Mouse (Mus musculus) limb, embryonic 11.5 days (tissue): ENCODE measurements around the gene 2010300C02Rik. TPM values are rescaled to one million over a fixed set of nuclear protein-coding genes. Genes with fewer than 3 reads are reported as not detected.
A peak's percentile ranks its signal among the peaks of the same experiment; 100 is the strongest.

Experiments
- ATAC-seq: fragments of 200-750 bp; cut with Nextera tagmentation; 2 replicates; pipeline ENCODE4 v1.8.0; 2017; ENCODE audit warnings: low read depth; ENCODE audit not compliant: insufficient number of reproducible peaks, low FRiP score, low TSS enrichment
- DNase-seq: peaks from one replicate; pipeline ENCODE4 v3.0.0-alpha.2; 2015; ENCODE audit warnings: low spot score
- H3K27ac ChIP-seq: fragments of 300-500 bp; sonication (generic); replicated peaks from 2 replicates; pipeline ENCODE4 v1.5.1; 2014; ENCODE audit warnings: low read depth, mild to moderate bottlenecking, low read length
- H3K27me3 ChIP-seq: fragments of 300-500 bp; sonication (generic); 2 replicates; pipeline ENCODE4 v1.6.1; 2014; ENCODE audit warnings: mild to moderate bottlenecking, low read length, mixed read lengths; ENCODE audit not compliant: control insufficient read depth, insufficient read depth
- H3K36me3 ChIP-seq: fragments of 300-500 bp; sonication (generic); 2 replicates; pipeline ENCODE4 v1.6.1; 2014; ENCODE audit warnings: mild to moderate bottlenecking, low read length, moderate library complexity, mixed read lengths; ENCODE audit not compliant: control insufficient read depth, insufficient read depth
- H3K4me1 ChIP-seq: fragments of 300-500 bp; sonication (generic); 2 replicates; pipeline ENCODE4 v1.6.1; 2014; ENCODE audit warnings: low read length, mixed read lengths; ENCODE audit not compliant: control insufficient read depth, insufficient read depth
- H3K4me2 ChIP-seq: fragments of 300-500 bp; sonication (generic); 2 replicates; pipeline ENCODE4 v1.6.1; 2014; ENCODE audit warnings: low read depth, mild to moderate bottlenecking, moderate library complexity; ENCODE audit not compliant: severe bottlenecking
- H3K4me3 ChIP-seq: fragments of 300-500 bp; sonication (generic); 2 replicates; pipeline ENCODE4 v1.5.1; 2014; ENCODE audit warnings: low read depth, low read length
- H3K9ac ChIP-seq: fragments of 300-500 bp; sonication (generic); 2 replicates; pipeline ENCODE4 v1.6.1; 2014; ENCODE audit warnings: mild to moderate bottlenecking, low read length
- H3K9me3 ChIP-seq: fragments of 300-500 bp; sonication (generic); 2 replicates; pipeline ENCODE4 v1.6.1; 2016; ENCODE audit warnings: low read length; ENCODE audit not compliant: control insufficient read depth
- WGBS: fragments of 180-500 bp; shearing (Covaris S2); extraction: QIAGEN DNeasy Blood & Tissue Kit; methylation state at CpG from one replicate; pipeline ENCODE4 v1.1.7; 2014; 5-methylcytosine and 5-hydroxymethylcytosine counted together
- polyA plus RNA-seq: library from polyadenylated mRNA; unstranded; fragments of >200 nt; fragmentation: Nextera tagmentation; extraction: Ambion mirVana; gene quantifications from 2 replicates; pipeline ENCODE4 v1.2.1, GENCODE M21; 2014

Gene 2010300C02Rik
- polyA plus RNA-seq, 1 experiment from 2014 or later = 0.89 TPM

DNA sequence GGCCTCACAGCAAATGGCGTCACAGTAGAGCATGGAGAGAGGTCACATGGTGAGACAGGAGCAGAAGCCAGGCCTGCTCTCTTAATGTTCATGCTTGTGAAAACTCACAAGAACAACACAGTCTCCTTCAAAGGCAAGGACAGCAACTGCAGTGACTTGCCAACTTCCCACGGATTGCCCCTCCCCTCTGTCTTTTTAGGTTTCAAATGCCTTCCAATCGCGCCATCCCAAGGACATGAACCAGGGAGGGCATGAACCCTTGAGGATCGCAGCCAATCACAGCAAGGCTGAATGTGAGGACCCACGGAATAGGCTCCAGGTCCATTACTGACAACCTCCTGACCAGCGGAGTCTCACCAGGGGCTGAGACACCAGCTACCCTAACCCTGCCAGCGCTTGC, 31.5 kb downstream of the 2010300C02Rik start:
- H3K4me2 ChIP-seq = no peak overlapping the region
- H3K9me3 ChIP-seq = no peaks in the 10 kb centered on the region
- DNase-seq (no peak), ATAC-seq (no peak)
- no peak overlapping the region for H3K9ac ChIP-seq
- no peaks in the 10 kb centered on the region for H3K4me1 ChIP-seq
- no peak overlapping the region for H3K27ac ChIP-seq
- 51% methylated on average over 8 of the region's 8 CpGs for WGBS
- H3K36me3 ChIP-seq = no peaks in the 10 kb centered on the region
- no peak overlapping the region for H3K4me3 ChIP-seq
- H3K27me3 ChIP-seq = no peaks in the 10 kb centered on the region

DNA sequence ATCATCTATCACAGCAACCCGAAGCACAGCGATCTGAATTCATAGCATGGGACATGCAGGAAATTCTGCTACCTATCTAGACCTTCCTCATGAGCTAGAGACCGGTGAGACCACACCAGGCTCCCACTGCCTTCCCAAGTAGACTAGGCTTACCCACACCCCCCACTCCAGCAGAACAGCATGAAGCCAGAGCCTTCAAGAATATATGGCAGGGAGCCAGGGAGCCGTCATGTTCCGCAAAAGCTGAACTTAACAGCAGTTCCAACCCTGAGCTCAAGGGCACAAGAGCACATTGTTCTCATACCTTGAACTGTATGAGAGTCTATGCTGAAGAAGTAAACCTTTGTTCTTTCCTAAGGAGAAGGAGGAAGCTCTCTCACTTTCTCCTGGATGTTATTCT, 32.4 kb downstream of the 2010300C02Rik start:
- ATAC-seq = no peak

DNA sequence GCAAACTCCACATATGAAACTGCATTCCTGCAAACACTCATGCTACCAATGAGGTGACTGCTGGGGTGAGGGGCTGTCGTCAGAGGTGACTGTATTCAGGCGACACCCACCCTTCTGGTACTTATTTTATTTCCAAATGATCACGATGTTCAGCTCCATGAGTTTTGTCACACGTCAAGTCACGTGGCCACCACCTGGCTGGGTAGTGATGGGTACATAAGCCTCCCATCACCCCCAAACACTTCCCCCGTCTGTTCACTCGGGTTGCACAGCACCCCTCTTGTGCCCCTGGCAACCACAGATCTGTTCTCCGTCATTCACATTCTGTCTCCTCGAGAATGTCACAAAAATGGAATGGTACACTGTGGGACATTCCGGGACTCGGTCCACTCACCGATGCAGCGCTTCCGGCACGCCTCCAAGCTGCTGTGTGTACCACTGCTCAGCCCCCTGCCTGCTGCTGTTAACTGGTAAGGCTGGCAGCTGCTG, 32.9 kb downstream of the 2010300C02Rik start:
- Histone ChIP-seq H3K9ac (no peak overlapping the region), H3K4me3 (no peak overlapping the region), H3K4me1 (no peaks in the 10 kb centered on the region), H3K9me3 (no peaks in the 10 kb centered on the region), H3K27me3 (no peaks in the 10 kb centered on the region), H3K4me2 (no peak overlapping the region), H3K27ac (no peak overlapping the region), H3K36me3 (no peaks in the 10 kb centered on the region)
- DNase-seq (no peak), ATAC-seq (no peak)
- 87% methylated on average over 15 of the region's 15 CpGs for WGBS

More for the DNA sequence above, 32.4 kb downstream of the 2010300C02Rik start:
- WGBS = 77% methylated on average over 5 of the region's 5 CpGs
- Histone ChIP-seq H3K9me3 (no peaks in the 10 kb centered on the region), H3K27me3 (no peaks in the 10 kb centered on the region), H3K4me3 (no peak overlapping the region), H3K4me2 (no peak overlapping the region), H3K9ac (no peak overlapping the region), H3K4me1 (no peaks in the 10 kb centered on the region), H3K27ac (no peak overlapping the region), H3K36me3 (no peaks in the 10 kb centered on the region)
- no peak for DNase-seq

DNA sequence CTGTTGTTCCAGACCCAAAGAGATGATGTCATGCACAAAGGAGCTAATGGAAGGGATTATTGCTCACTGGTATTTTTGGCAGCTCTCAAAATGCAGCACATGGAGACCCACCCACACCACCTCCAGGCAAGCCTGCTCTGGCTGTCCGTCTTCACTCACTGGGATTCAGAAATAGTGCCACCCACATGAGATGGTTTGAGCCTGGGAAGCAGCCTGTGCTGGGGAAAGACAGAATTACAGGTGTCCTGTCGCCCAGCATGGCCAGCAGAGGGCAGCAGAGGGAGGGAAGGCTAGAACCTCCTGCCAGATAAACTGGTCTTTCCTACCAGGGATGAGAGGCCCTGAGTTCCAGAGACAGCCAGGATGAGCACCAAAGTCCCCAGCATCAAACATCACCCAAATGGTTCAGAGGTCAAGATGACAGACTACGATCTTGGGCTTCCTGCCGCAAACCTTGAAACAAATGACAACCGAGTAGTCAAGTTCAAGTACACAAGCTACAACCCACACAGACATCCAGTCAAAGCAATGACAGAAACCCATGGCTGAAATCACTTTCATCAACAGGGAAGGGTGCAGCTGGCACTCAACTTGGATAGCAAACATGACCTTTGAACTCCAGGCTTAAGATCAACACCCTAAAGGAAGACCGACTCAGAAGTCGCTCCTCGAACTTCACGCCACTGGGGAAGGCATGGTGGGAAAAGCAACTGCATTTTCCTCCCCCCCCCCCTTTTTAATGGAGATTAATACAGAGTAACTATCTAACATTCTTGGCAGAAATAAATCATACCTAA, 41.4 kb downstream of the 2010300C02Rik start:
- Histone ChIP-seq H3K27me3 (no peaks in the 10 kb centered on the region), H3K9me3 (no peaks in the 10 kb centered on the region), H3K4me3 (no peak overlapping the region), H3K4me2 (no peak overlapping the region), H3K36me3 (no peaks in the 10 kb centered on the region), H3K4me1 (no peaks in the 10 kb centered on the region), H3K27ac (no peak overlapping the region), H3K9ac (no peak overlapping the region)
- DNase-seq (peak; percentile 89), ATAC-seq (no peak; the same call in 1 of the 2 replicates)
- 72% methylated on average over 9 of the region's 9 CpGs for WGBS

DNA sequence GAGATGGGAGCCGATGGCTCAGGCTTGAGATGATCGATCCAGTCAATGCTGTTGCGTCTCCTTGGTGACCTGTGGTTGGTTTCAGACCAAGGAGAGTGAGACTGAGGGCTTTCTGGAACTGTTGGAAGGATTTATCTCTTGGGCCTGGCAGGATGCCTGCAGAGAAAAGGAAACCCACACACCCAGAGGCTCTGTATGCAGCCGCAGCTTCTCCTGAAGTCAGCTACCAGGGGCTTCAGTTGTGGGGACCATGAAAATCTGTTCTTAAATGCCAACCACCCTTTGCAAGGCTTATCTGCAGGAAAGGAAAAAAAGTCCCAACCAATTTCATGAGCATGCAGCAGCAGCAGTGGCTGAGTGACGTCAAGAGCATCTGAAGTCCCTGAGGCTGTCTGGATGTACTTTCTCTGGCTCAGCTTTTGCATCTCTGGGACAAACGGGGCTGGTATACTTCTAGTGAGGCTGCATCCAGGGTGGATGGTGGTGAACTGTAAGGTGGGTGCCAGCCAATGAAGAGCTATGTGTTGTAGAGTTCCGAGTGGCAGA, 42.8 kb downstream of the 2010300C02Rik start:
- Histone ChIP-seq H3K4me3 (no peak overlapping the region), H3K9ac (no peak overlapping the region), H3K4me1 (no peaks in the 10 kb centered on the region), H3K27me3 (no peaks in the 10 kb centered on the region), H3K36me3 (no peaks in the 10 kb centered on the region), H3K4me2 (no peak overlapping the region), H3K27ac (no peak overlapping the region), H3K9me3 (no peaks in the 10 kb centered on the region)
- no peak for ATAC-seq
- no peak for DNase-seq
- WGBS = 87% methylated on average over 7 of the region's 7 CpGs

DNA sequence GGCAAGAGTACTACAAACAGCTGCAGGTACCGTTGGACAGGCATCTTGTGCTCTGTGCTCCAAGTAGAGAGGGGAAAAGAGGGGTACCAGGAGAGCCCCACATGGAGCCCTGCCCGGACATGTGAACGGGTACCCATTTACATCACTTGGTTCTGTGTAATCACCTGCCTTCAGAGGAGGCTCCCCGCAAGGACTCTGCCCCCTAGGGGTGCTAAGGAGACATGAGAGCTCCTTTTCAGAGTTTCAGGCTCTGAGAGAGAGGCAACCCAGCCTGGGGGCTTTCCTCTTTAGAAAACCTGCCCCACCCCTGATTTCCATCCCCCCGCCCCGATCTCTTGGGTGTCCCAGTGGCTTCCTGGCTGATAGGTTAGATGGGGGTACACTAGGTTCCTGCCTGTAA, 44.4 kb downstream of the 2010300C02Rik start:
- DNase-seq = no peak
- no peaks in the 10 kb centered on the region for H3K36me3 ChIP-seq
- WGBS = 56% methylated on average over 6 of the region's 6 CpGs
- no peaks in the 10 kb centered on the region for H3K4me1 ChIP-seq
- H3K9me3 ChIP-seq = no peaks in the 10 kb centered on the region
- no peak overlapping the region for H3K4me2 ChIP-seq
- no peaks in the 10 kb centered on the region for H3K27me3 ChIP-seq
- no peak overlapping the region for H3K9ac ChIP-seq
- no peak overlapping the region for H3K4me3 ChIP-seq
- H3K27ac ChIP-seq = no peak overlapping the region
- no peak for ATAC-seq

DNA sequence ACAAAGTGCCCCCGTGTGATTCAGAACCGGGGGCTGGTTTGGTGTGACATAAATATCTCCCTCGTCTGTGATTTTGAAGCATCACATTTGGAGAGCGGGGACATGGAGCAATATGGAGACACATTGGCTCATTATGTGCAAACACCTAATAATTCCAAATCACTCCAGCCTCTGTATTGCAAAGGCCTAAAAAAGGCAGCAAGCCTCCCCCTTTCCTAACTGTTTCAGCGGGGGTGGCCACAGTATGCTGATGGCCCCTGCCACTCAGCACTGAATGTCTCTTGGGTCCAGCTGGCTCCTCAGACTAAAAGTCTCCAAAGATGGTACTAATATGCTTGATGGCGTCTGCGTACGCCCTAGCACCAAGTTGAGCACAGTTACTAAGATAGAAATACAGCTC, 45.6 kb downstream of the 2010300C02Rik start:
- Histone ChIP-seq H3K27ac (no peak overlapping the region), H3K4me3 (no peak overlapping the region), H3K4me2 (no peak overlapping the region), H3K36me3 (no peaks in the 10 kb centered on the region), H3K27me3 (no peaks in the 10 kb centered on the region), H3K9ac (no peak overlapping the region), H3K9me3 (no peaks in the 10 kb centered on the region), H3K4me1 (no peaks in the 10 kb centered on the region)
- ATAC-seq (no peak), DNase-seq (no peak)
- WGBS = 89% methylated on average over 8 of the region's 8 CpGs

DNA sequence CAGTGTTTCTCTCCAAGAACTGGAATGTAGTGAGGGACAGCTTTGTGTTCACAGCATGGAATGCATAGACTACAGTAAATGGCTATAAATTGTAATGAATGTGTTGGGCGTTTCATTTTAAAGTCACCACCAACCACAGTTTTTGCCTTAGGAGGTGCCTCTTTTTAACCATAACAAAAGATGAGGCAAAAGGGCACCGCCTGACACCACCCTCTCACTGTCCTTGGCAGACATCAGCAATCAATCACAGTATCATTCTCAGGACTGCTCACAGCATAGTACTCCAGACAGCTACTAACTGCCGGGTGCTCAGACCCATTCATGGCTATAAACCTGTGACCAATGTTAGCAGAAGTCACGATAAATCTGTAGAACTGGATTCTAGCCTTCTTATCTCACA, 48.6 kb downstream of the 2010300C02Rik start:
- Histone ChIP-seq H3K4me3 (no peak overlapping the region), H3K36me3 (no peaks in the 10 kb centered on the region), H3K4me2 (no peak overlapping the region), H3K27ac (no peak overlapping the region), H3K9me3 (no peaks in the 10 kb centered on the region), H3K9ac (no peak overlapping the region), H3K4me1 (no peaks in the 10 kb centered on the region), H3K27me3 (no peaks in the 10 kb centered on the region)
- ATAC-seq (no peak), DNase-seq (no peak)
- 63% methylated on average over 4 of the region's 4 CpGs for WGBS
